ENCODE assay signal across 26 mouse cellular contexts in genomic region chr12:44939106-44939505, GRCm38 (mm10).
DNase-seq lines count a peak whose midpoint lies in the region; ATAC-seq and TF ChIP-seq lines count a peak whose summit lies in the region.
"Had no signal": no experiment of that assay in that cellular context is flagged by ENCODE, and none has a peak within 500 bp of the region (broad histone marks: within the 10 kb centered on the region; RNA-seq: fewer than 3 reads in every experiment).

No protein-coding gene starts in this region.

- no peak overlapping the region for H3K9ac ChIP-seq in heart, embryonic 16.5 days (ENCODE audit: low read length)
- no peak overlapping the region for H3K9ac ChIP-seq in heart, embryonic 12.5 days
- H3K9ac ChIP-seq in hindbrain, embryonic 15.5 days = no peak overlapping the region
- no peak overlapping the region for H3K9ac ChIP-seq in hindbrain, postnatal 0 days (replicated peaks; ENCODE audit: low read length)
- H3K9ac ChIP-seq: embryonic facial prominence, embryonic 13.5 days; forebrain, embryonic 12.5 days; forebrain, embryonic 15.5 days had no signal

- WGBS in heart, embryonic 16.5 days = 51% methylated on average over 8 of the region's 8 CpGs
- WGBS in heart, embryonic 12.5 days = 60% methylated on average over 8 of the region's 8 CpGs
- 79% methylated on average over 8 of the region's 8 CpGs for WGBS in hindbrain, embryonic 15.5 days
- 73% methylated on average over 8 of the region's 8 CpGs for WGBS in hindbrain, postnatal 0 days

- H3K4me2 ChIP-seq in heart, embryonic 16.5 days (ENCODE audit: low read depth, low read length) = no peak overlapping the region
- H3K4me2 ChIP-seq in heart, embryonic 12.5 days = no peak overlapping the region
- H3K4me2 ChIP-seq in hindbrain, embryonic 15.5 days = no peak overlapping the region
- H3K4me2 ChIP-seq in hindbrain, postnatal 0 days (ENCODE audit: low read depth, low read length) = no peak overlapping the region
- H3K4me2 ChIP-seq: embryonic facial prominence, embryonic 13.5 days; forebrain, embryonic 12.5 days; forebrain, embryonic 15.5 days had no signal

- H3K4me1 ChIP-seq in heart, embryonic 16.5 days (ENCODE audit: control insufficient read depth, insufficient read depth, low read length) = 0 out of 2 replicates have a peak, but pooled peaks cover 2% of the 10 kb centered on the region
- 0 out of 2 replicates have a peak, but pooled peaks cover 13% of the 10 kb centered on the region for H3K4me1 ChIP-seq in heart, embryonic 12.5 days (replicated peaks)
- H3K4me1 ChIP-seq in hindbrain, embryonic 15.5 days (replicated peaks) = no peaks in the 10 kb centered on the region
- no peaks in the 10 kb centered on the region for H3K4me1 ChIP-seq in hindbrain, postnatal 0 days (ENCODE audit: insufficient read depth, low read length)
- H3K4me1 ChIP-seq: embryonic facial prominence, embryonic 10.5 days; embryonic facial prominence, embryonic 13.5 days; forebrain, embryonic 12.5 days; forebrain, embryonic 15.5 days had no signal

- no peaks in the 10 kb centered on the region for H3K36me3 ChIP-seq in heart, embryonic 16.5 days (ENCODE audit: control insufficient read depth, insufficient read depth)
- H3K36me3 ChIP-seq in heart, embryonic 12.5 days = no peaks in the 10 kb centered on the region
- H3K36me3 ChIP-seq in hindbrain, embryonic 15.5 days = no peaks in the 10 kb centered on the region
- H3K36me3 ChIP-seq in hindbrain, postnatal 0 days (ENCODE audit: insufficient read depth, low read length) = no peaks in the 10 kb centered on the region
- H3K36me3 ChIP-seq: embryonic facial prominence, embryonic 10.5 days; embryonic facial prominence, embryonic 13.5 days; forebrain, embryonic 12.5 days; forebrain, embryonic 15.5 days had no signal

- ATAC-seq in heart, embryonic 16.5 days (replicated peaks; ENCODE audit: extremely low read depth, insufficient read depth, low FRiP score) = peak; percentile 72
- no peak for ATAC-seq in heart, embryonic 12.5 days (ENCODE audit: insufficient number of reproducible peaks, low FRiP score)
- ATAC-seq in hindbrain, embryonic 15.5 days (ENCODE audit: low FRiP score, low read depth) = 0 out of 2 replicates have a peak, but pooled peaks have one; percentile 51
- no peak for ATAC-seq in hindbrain, postnatal 0 days
- ATAC-seq: activated CD4-positive, CD25-positive, alpha-beta regulatory T cell, adult 4 months; forebrain, embryonic 15.5 days; intestine, postnatal 0 days had no signal

- H3K27ac ChIP-seq in gastrocnemius, adult 2 months = peak overlapping the region; percentile 16; the same call in 1 of the 2 replicates
- H3K27ac ChIP-seq in heart, embryonic 16.5 days (ENCODE audit: low read length) = no peak overlapping the region
- H3K27ac ChIP-seq in heart, embryonic 12.5 days (ENCODE audit: poor library complexity, severe bottlenecking) = no peak overlapping the region
- H3K27ac ChIP-seq in hindbrain, embryonic 15.5 days (replicated peaks) = no peak overlapping the region
- H3K27ac ChIP-seq in hindbrain, postnatal 0 days = no peak overlapping the region
- H3K27ac ChIP-seq: embryonic facial prominence, embryonic 10.5 days; embryonic facial prominence, embryonic 13.5 days; forebrain, embryonic 12.5 days; forebrain, embryonic 15.5 days had no signal

- intact Hi-C loops in gastrocnemius, adult 2 months (cut with DNase I) = loop anchor here (10.0 kb wide), 2 partner anchors 66 to 84 kb away; no protein-coding TSS in a partner anchor

- no peaks in the 10 kb centered on the region for H3K27me3 ChIP-seq in heart, embryonic 16.5 days (ENCODE audit: control insufficient read depth, insufficient read depth, low read length)
- H3K27me3 ChIP-seq in heart, embryonic 12.5 days (replicated peaks) = no peaks in the 10 kb centered on the region
- H3K27me3 ChIP-seq in hindbrain, embryonic 15.5 days = no peaks in the 10 kb centered on the region
- no peaks in the 10 kb centered on the region for H3K27me3 ChIP-seq in hindbrain, postnatal 0 days (ENCODE audit: insufficient read depth, low read length)
- H3K27me3 ChIP-seq: embryonic facial prominence, embryonic 13.5 days; forebrain, embryonic 12.5 days; forebrain, embryonic 15.5 days had no signal

- no peak for TF ChIP-seq CTCF in gastrocnemius, adult 2 months (IDR thresholded peaks at IDR 0.05)
- TF ChIP-seq CTCF in hindbrain, postnatal 0 days (IDR thresholded peaks at IDR 0.05; ENCODE audit: low read depth) = no peak

- DNase-seq in gastrocnemius, adult 2 months = no peak
- no peak for DNase-seq in gastrocnemius, adult 18-20 months (ENCODE audit: low spot score)
- no peak for DNase-seq in hindbrain, postnatal 0 days (ENCODE audit: low spot score)
- DNase-seq in kidney, postnatal 25 days = peak; percentile 7 to 40
- DNase-seq in kidney, adult 8-10 months = no peak
- DNase-seq: adrenal gland, adult 8-10 months; adrenal gland, postnatal 25 days; cerebellum, adult 11-12 months; cerebellum, adult 8-10 months; cerebellum, postnatal 10 days; cerebellum, postnatal 36 days; embryo, embryonic 11 days; gastrocnemius, postnatal 14 days; heart, adult 11 months; heart, postnatal 10 days; heart, postnatal 4 days had no signal

- no peaks in the 10 kb centered on the region for H3K9me3 ChIP-seq in heart, embryonic 16.5 days (replicated peaks; ENCODE audit: control insufficient read depth, low read length)
- H3K9me3 ChIP-seq in heart, embryonic 12.5 days (replicated peaks) = no peaks in the 10 kb centered on the region
- no peaks in the 10 kb centered on the region for H3K9me3 ChIP-seq in hindbrain, embryonic 15.5 days
- H3K9me3 ChIP-seq in hindbrain, postnatal 0 days (ENCODE audit: low read length) = no peaks in the 10 kb centered on the region
- H3K9me3 ChIP-seq: embryonic facial prominence, embryonic 10.5 days; embryonic facial prominence, embryonic 13.5 days; forebrain, embryonic 12.5 days; forebrain, embryonic 15.5 days had no signal

- H3K4me3 ChIP-seq in gastrocnemius, adult 2 months = no peak overlapping the region
- no peak overlapping the region for H3K4me3 ChIP-seq in heart, embryonic 16.5 days (ENCODE audit: low read length)
- no peak overlapping the region for H3K4me3 ChIP-seq in heart, embryonic 12.5 days
- H3K4me3 ChIP-seq in hindbrain, embryonic 15.5 days = no peak overlapping the region
- no peak overlapping the region for H3K4me3 ChIP-seq in hindbrain, postnatal 0 days (ENCODE audit: low read length)
- H3K4me3 ChIP-seq: embryonic facial prominence, embryonic 10.5 days; embryonic facial prominence, embryonic 13.5 days; erythroblast, embryonic 14.5 days; forebrain, embryonic 12.5 days; forebrain, embryonic 15.5 days had no signal

Comparison
In these comparisons a context has a peak if more than half of its experiments do, and no peak if none do; other contexts are left out.
1. DNase-seq: peak in kidney, postnatal 25 days (2 of 2); none in gastrocnemius, adult 2 months (single experiment), gastrocnemius, adult 18-20 months (single experiment), hindbrain, postnatal 0 days (single experiment) and kidney, adult 8-10 months (0 of 2).
2. ATAC-seq: peak in heart, embryonic 16.5 days (single experiment) and hindbrain, embryonic 15.5 days (single experiment); none in heart, embryonic 12.5 days (single experiment) and hindbrain, postnatal 0 days (single experiment).